Mouse (Mus musculus): ENCODE results near the gene Zc3h8. TPM values are rescaled to one million over a fixed set of nuclear protein-coding genes. Genes with fewer than 3 reads are reported as not detected.

Gene Zc3h8
- total RNA-seq (2021), result 1 to 10 TPM; 7.5 to 7.8 TPM
- long read RNA-seq, experiment 1, transcript Zc3h8-201 (9 exons, 1,624 nt), result major isoform, 24 of 33 reads
- long read RNA-seq, experiment 1, partial matches to known transcripts, result 3 of 33 reads
- long read RNA-seq, experiment 1, other reads (novel, unspliced or antisense), result 6 of 33 reads
- long read RNA-seq, experiment 2, transcript Zc3h8-201 (9 exons, 1,624 nt), result major isoform, 16 of 20 reads
- long read RNA-seq, experiment 2, partial matches to known transcripts, result 2 of 20 reads
- long read RNA-seq, experiment 2, other reads (novel, unspliced or antisense), result 2 of 20 reads

DNA sequence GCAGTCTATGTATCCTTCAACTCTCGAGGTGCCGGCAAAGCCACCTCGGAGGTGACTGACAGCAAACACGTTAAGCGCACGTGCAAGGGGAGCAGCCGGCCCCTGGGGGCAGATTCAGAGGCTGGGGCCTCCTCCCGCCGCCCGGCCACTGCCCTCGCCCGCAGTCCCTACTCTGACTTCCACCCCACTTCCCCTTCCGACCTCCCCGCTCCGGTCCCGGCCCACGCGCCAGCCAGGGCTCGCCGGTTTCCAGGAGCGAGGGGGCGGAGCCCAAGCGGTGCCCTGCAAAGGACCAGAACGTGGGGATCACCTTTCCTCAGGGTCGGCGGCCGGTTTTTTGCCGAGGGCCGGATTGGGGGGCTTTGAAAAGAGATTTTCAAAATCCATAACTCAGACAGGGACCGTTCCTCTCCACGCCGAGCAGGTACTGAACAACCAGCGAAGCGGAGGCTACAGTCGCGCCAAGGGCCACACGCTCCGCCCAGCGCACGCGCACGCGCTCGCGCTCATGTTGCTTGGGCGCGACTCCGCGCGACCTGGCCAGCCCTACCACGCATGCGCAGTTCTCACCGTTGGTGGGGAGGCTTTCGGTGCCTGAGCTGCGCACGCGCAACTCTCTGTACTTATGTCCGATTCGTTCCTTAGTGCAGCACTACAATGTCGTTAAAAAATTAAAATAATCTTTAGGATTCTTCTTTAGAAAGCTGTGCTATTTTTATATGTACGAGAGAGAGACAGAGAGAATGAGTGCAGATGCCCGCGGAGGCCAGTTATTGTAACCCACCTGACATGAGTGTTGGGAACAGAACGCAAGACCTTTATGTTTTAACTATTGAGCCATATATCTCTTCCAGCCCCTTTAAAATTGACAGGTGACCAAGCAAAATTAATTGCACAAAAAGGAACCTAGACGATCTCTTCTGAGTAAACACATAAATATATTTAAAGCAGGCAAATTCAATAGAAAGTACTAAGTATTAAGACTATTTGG, at the start of gene Zc3h8:
Gene Zc3h8 (minus strand): TSS at position 540 of the 991 bp plus-strand sequence.
- intact Hi-C loops (cut with DNase I), result loop anchor here (10.0 kb wide), 1 partner anchor 311 kb away; no protein-coding TSS in a partner anchor
- peak; percentile 93 to 96 for DNase-seq

GRCm38 (mm10) chr2:128984746-128985145, 40.9 kb upstream of the Zc3h8 start:
- DNase-seq, result no peak
- intact Hi-C loops (cut with DNase I), result no loop called here

DNA sequence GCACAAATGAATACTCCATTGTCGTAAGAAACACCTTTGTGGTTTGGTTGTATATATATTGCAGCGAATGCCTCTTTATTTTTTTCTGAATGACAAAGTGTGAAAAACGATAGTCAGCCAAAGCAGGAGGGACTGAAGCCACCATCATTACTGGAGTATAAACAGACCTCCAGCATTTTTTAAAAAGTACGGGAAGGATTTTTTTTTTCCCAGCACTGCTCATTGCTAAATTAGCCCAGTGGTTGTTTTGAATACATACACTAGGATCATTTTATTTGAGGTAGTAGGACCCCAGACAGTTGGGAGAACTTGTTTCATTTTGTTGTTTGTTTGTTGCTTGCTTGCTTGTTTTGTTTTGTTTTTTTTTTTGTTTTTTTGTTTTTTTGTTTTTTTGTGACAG, 31.7 kb upstream of the Zc3h8 start:
- DNase-seq, result no peak
- intact Hi-C loops (cut with DNase I), result no loop called here

GRCm38 (mm10) chr2:128972301-128972700, 28.4 kb upstream of the Zc3h8 start:
- intact Hi-C loops (cut with DNase I), result no loop called here
- no peak for DNase-seq

DNA sequence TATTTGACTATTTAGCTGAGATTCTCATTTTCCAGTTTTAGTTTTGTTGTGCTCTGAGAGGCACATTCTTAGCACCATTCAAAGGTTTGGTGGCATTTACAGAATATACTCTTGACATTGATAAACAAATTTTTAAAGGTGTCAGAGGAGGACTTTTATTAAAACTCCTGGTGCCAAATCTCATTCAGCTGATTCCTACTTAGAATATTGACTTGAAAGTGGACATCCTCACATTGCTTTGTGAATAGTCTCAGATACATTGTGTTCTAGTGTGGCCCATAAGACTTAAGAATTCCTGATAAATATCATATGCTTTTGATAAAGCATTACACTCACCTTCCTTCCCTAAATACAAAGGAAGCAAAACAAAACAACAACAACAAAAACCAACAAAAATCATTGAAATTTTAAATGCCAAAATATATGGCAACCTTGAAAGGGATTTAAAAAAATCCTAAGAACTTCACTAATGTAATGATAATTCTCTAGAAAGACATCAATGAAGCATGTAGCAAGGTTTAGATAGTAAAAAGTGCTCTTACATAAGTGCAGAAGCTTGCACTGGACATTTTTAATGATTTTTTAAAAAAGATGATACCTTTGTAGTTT, 24.7 kb upstream of the Zc3h8 start:
- intact Hi-C loops (cut with DNase I), result no loop called here
- DNase-seq, result no peak

GRCm38 (mm10) chr2:128967661-128968441, 24.0 kb upstream of the Zc3h8 start, which contains the start of gene Gm10762:
Gene Gm10762, minus strand, starts transcription at chr2:128967725.
- intact Hi-C loops (cut with DNase I), result no loop called here
- peak; percentile 70 to 77 for DNase-seq

DNA sequence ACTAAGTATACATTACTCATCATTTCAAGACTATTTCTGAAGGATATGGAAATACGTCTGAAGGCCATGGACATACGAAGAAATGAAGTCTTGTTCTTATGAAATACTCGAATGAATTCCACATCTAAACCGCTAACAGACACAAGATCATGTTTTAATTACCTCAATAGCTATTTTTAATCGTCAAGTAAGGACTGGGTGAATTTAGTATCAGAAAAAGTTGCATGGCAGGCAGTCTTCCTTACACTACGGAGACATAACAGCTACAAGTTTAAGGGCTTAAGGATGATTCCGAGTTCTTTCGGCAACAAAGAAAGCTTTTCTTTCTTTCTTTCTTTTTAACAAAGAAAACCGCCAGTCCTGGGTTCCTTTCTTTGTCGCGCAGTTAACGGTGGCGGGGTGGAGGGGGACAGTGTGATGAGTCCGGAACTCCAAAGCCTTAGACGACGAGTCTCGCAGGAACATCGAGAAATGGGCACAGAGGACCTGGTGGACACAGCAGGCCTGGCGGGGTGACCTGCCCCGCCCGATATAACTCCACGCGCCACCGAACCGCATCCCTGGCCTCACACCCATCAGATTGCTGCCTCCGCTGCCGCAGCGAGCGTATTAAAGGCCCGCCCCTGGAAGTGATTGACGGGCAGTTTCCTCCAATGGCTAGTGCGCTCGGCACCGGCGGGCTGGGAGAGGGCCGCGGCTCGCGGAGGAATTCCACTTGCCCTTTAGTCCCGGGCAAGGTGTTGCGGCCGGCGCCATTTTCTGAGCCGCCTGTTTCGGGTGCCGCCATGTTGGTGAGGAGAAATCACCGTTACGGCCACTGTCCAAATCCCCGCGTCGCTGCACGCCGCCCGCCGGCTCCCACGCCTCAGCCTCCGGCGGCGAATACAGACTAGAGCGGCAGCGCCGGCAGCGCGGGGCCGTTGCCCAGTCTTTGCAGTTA, 23.0 kb upstream of the Zc3h8 start, which contains the start of gene Zc3h6:
Gene Zc3h6 (plus strand): TSS at position 762 of the 940 bp plus-strand sequence.
- DNase-seq, result peak; percentile 97 to 99
- intact Hi-C loops (cut with DNase I), result no loop called here

DNA sequence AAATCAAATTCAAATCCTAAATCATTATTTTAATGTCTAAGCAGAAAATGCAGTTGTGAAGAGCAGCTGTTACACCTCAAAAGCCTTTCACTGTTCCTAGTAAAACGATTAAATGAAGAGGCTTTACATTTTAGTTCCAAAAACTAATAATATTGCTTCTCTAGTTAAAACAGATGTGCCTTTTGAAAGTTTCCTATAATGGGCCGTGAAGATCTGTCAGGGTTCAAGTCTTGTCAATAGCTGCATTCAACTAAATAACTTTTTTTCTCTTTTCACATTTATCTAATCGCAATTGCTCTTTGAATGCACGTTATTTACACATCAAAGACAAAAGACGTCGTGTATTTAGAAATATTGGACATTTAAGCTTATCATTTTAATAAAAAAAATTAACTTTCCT, 22.4 kb upstream of the Zc3h8 start:
- intact Hi-C loops (cut with DNase I), result no loop called here

DNA sequence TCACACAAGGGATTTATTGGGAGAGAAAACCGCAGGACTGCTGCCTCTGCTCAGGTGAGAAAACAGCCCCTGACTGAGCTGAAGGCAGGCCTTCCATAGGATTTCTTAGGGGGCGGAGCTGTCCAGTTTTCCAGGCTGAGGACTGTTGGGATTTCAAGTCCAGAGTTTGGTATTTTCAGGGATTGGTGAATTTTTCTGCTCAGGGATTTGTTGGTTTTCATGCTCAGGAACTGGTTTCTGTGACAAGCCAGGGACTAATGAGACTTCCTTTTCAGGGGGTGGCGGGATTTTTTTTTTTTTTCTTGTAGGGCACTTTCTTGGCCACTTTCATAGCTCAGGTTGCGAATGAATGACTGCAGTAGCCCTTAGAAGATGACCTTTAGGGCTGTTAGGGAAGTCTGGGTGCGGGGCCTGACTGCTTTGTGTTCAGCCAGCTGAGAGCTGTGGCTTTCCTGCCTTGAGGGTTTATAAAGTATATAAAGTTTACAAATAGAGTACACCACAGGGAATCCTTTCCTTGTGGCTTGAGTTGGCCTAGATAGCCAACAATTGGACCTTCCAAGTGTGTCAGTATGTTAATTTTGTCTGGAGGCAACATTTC, 21.7 kb upstream of the Zc3h8 start:
- intact Hi-C loops (cut with DNase I), result no loop called here
- DNase-seq, result no peak

More for the DNA sequence above, 22.4 kb upstream of the Zc3h8 start:
- no peak for DNase-seq

DNA sequence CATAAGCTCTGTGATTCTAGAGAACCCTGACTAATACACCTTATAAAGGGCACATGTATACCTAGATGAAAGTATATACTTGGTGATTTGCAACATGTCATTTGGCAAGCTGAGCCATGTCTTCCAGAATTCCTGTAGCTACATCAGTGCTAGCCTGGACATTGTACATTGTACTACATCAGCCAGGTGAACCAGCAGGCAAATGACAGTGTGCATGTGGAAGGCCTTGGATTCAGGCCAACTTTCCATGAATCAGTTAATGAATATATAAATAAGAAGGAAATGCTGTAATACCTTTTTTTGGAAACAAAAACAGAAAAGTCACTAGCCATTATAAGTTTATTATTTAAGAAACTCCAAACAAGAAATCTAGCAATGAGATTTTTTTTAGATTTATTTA, 10.3 kb upstream of the Zc3h8 start:
- DNase-seq, result no peak
- intact Hi-C loops (cut with DNase I), result no loop called here

DNA sequence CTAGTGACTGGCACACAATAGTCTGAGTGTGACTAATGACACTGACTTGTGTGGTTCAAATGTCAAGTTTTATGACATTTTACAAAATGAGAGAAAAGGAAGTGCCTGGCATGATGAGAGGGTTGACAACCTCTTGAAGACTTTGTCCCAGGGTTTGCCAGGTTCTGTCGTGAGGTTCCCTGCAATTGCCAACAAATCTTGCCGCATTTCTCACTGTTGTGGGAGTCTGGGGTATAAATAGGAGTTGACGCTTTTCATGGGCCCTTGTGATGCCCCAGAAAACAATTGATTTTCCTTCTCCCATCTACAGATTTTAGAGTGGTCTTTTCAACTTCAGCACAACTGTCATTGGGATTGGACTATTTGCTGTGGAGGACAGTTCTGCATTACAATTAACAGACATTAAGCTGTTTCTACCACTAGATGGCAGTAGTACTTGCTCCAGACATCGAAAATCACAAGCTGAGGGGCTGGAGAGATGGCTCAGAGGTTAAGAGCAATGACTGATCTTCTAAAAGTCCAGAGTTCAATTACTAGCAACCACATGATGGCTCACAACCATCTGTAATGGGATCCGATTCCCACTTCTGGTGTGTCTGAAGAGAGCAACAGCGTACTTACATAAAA, 4.2 kb upstream of the Zc3h8 start:
- no peak for DNase-seq
- intact Hi-C loops (cut with DNase I), result loop anchor here (5.0 to 10.0 kb wide), 4 partner anchors 59 to 307 kb away; partner anchors contain the start of gene Ttl

DNA sequence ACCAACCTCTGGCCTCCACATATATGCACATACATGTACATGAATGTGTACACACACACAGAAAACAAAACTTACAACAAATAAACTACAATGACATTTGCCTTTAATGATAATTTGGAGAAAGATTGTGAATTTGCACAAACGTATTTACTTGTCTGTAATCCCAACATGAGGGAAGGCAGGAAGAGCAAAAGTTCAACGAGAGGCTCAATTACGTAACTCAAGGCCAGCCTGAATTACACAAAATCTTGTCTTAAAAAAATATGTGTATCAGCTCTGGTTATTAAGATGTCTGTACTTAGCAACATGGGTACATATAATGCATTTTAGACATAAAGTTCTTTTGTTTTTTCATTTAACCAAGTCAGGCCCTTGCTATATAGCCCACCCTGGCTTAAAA, 7.6 kb downstream of the Zc3h8 start:
- intact Hi-C loops (cut with DNase I), result no loop called here
- DNase-seq, result no peak

DNA sequence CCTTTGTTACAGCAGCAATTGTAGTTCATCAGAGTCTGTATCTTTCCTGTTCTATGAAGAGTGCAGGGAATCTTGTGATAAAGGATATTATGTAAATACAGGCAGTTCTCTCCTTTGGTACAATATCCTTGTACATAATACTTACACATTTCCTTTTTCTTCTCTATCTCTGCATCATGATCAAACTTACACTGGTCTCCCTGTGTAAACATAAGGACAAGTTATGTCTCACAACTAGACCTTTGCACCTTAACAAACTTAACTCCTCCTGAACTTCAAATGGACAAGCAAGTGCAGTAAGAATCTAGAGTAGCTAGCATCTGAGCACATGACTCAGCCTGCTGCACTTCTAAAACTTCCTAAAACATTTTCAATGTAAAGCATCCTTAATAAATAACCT, 13.2 kb downstream of the Zc3h8 start:
- intact Hi-C loops (cut with DNase I), result no loop called here
- DNase-seq, result no peak

GRCm38 (mm10) chr2:128928446-128928845, 15.4 kb downstream of the Zc3h8 start:
- intact Hi-C loops (cut with DNase I), result no loop called here
- DNase-seq, result no peak

- no peak for DNase-seq
- intact Hi-C loops (cut with DNase I), result no loop called here
Measured at GRCm38 (mm10) chr2:128924799-128925198, 19.1 kb downstream of the Zc3h8 start.

DNA sequence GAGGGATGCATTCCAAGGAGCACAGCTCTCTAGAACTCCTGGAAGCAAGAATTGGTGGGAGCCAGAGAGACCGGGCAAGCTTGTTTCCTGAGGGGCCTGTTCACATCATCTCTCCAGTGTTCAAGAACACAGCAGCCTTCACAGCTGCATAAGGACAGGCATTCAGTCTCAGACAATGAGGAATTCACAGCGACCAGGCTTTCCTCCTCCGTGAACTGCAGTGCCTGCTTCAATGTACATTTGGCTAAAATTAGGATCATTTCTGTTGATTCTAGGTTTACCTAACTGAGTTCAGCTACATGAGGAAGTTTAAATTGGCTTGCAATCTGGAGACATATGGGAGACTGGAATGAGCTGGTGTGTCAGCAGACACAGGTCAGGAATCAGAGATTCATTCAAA, 27.3 kb downstream of the Zc3h8 start:
- intact Hi-C loops (cut with DNase I), result no loop called here

DNA sequence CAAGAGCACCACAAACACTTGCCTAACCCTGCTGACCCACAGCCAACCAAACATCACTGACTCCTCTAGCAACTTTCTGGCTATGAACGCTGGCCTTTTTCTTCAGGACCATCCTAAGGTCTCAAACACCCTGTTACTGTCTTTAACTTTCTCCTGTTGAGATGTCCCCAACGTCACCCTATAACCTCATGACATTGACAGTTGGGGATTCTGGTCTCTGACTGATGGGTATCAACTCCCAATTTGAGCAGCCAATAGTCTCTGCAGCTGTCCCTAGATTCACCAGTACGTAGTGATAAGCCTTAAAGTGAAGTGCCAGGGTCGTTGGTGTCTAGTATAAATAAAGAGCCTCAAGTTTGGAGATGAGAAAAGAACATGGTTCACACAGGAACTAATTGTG, 28.9 kb downstream of the Zc3h8 start:
- intact Hi-C loops (cut with DNase I), result no loop called here
- no peak for DNase-seq

More for the DNA sequence above, 27.3 kb downstream of the Zc3h8 start:
- no peak for DNase-seq

- no peak for DNase-seq
- intact Hi-C loops (cut with DNase I), result no loop called here
Measured at GRCm38 (mm10) chr2:128903661-128904060, 40.2 kb downstream of the Zc3h8 start.

Data from gastrocnemius, postnatal 36 days (tissue).